Mouse (Mus musculus) megakaryocyte, embryonic 14.5 days (primary cell): ENCODE measurements at regions not wholly inside any gene's neighbourhood (a gene's known extent, or its start where the extent isn't known, plus 50 kb on each side); places are given as distances from the start of the nearest gene placed in this dataset.

ENCODE experiments used
- FLI1 ChIP-seq: IDR thresholded peaks from 2 replicates; pipeline ENCODE4 v1.6.1; 2012; ENCODE audit warnings: low read length, inconsistent platforms, mixed read lengths
- GATA1 ChIP-seq: IDR thresholded peaks from 3 replicates; pipeline ENCODE4 v1.6.1; 2012; ENCODE audit warnings: mixed read lengths, low read length, inconsistent platforms, borderline replicate concordance

GRCm38 (mm10) chr15:56580745-56581515, 896.5 kb downstream of the Slc22a22 start:
- TF ChIP-seq GATA1 (no peak), FLI1 (no peak)
